Mouse (Mus musculus): Measurements from ENCODE around the gene Gpr143.

GRCm38 (mm10) chrX:152768891-152769599, 12.7 kb upstream of the Gpr143 start, which contains the start of gene Shroom2:
- TF ChIP-seq GATA1 (IDR thresholded peaks at IDR 0.05; ENCODE audit: low read length): no peak
- TF ChIP-seq TAL1 (IDR thresholded peaks at IDR 0.05; ENCODE audit: low read length): no peak
